Mouse (Mus musculus) thymus, postnatal 4 days (tissue): Measurements from ENCODE around the gene Ap1g1.
A peak's percentile ranks its signal among the peaks of the same experiment; 100 is the strongest.

Experiments used
- DNase-seq: peaks from one replicate; pipeline ENCODE4 v3.0.0; 2021

The Ap1g1 gene

GRCm38 (mm10) chr8:109790938-109791337 is 12.6 kb downstream of the Ap1g1 start:
- no peak for DNase-seq

- DNase-seq: no peak
Observed at GRCm38 (mm10) chr8:109795166-109795565, 16.8 kb downstream of the Ap1g1 start.

- no peak for DNase-seq
Observed at GRCm38 (mm10) chr8:109798721-109799120, 20.4 kb downstream of the Ap1g1 start.

GRCm38 (mm10) chr8:109799245-109799644 is 20.9 kb downstream of the Ap1g1 start:
- no peak for DNase-seq

DNA sequence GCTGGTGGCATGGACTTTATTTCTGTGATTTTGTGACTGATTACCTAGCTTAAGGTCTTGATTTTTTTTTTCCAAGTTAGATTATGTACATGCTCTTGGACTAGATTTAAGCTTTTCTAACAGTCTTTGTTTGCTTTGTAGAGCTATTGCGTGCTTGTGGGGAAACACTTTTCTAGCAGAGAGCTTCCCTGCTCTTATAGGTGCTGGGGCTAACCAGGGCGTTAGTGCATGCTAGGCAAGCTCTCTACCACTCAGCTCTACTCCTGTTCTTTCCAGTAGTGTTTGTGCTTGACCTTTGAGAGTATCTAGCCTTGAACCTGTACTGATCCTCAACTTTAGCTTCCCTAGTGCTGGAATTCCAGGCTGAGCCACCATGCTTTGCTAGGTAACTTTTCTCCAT is 22.0 kb downstream of the Ap1g1 start:
- DNase-seq: no peak

DNA sequence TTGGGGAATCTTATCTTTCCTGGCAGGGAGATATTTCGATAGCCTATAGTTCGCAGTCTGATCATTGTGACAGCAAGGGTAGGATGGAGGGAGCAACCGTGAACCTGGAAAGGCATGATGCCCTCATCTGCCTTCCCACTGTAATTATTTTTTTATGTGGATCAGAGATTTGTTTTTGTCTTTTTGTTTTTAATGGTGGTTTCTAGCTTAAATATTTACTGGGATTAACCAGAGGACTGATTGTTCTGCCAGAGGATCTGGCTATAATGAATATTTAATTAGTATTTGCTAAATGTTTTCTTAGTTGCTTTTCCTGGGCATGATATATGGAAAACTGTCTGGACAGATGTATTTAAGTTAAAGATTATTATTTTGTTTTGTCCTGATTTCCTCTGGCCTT is 24.9 kb downstream of the Ap1g1 start:
- DNase-seq: no peak

DNA sequence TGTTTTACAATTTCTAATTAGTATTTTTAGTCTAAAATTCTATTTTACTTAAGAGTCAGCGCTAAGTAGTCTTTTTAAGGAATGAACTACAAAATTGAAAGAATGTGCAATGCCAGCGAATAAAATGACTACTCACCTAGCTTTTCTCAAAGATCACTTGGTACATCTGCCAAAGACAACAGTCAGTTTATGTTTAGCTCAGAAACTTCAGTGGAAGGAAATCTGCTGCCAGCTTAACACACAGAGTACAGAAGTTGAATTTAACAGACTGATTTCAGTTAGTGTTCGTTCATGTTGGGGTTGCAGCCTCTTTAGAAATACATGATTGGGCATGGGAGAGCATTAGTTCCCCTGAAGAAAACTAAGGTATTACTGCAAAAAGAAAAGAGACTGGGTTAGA is 25.4 kb downstream of the Ap1g1 start:
- no peak for DNase-seq

- DNase-seq: no peak
Observed at GRCm38 (mm10) chr8:109806522-109806921, 28.2 kb downstream of the Ap1g1 start.

- no peak for DNase-seq
Observed at GRCm38 (mm10) chr8:109807401-109808119, 29.2 kb downstream of the Ap1g1 start.

GRCm38 (mm10) chr8:109808120-109808447 is 29.7 kb downstream of the Ap1g1 start:
- no peak for DNase-seq

- DNase-seq: no peak
Observed at GRCm38 (mm10) chr8:109810434-109810833, 32.1 kb downstream of the Ap1g1 start.

DNA sequence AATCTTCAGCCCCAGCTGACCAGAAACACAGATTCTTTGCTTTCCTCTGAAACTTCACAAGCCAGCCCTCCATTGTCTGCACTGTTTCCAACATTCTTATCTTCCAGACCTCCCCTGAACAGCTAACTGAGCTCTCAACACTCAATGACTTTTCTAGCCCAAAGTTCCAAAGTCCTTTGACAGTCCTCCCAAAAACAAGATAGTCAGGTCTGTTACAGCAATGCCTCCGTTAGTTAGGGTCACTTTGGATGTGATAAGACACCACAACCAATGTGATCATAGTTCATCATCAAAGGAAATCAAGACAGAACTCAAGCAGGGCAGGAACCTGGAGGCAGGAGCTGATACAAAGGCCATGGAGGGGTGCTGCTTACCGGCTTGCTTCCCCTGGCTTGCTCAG is 36.9 kb downstream of the Ap1g1 start:
- no peak for DNase-seq

DNA sequence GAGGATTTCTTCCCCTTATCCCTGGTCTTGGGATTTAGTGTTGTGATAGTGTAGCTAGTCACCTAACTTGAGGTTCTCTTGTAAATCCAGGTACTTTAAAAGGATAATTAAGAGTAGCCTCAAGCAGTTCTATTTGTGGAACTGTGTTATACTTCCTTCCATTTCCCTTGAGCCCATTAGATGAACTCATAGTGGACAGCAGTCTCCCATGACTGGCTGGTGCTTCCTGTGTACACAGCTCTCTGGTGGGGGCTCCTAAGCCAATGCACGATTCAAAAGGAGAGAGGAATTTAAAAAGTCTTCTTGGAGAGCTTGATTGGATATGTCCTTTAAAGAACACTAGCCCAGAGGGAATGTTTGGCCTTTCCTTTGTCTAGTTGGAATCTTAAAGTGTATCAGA is 39.6 kb downstream of the Ap1g1 start:
- no peak for DNase-seq

- DNase-seq: no peak
Observed at GRCm38 (mm10) chr8:109823561-109823960, 45.2 kb downstream of the Ap1g1 start.

DNA sequence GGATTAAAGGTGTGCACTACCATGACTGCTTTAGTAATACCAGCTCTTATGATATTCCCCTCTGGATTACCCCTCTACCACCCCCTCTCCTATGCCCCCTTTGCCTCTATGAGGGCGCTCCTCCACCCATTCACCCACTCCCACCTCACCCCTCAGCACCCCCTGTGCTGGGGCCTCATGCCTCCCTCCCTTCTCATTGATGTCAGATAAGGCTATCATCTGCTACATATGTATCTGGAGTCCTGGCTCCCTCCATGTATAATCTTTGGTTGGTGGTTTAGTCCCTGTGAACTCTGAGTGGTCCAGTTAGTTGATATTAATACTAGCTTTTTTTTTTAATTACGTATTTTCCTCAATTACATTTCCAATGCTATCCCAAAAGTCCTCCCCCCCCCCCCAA is 61.5 kb downstream of the Ap1g1 start:
- no peak for DNase-seq

DNA sequence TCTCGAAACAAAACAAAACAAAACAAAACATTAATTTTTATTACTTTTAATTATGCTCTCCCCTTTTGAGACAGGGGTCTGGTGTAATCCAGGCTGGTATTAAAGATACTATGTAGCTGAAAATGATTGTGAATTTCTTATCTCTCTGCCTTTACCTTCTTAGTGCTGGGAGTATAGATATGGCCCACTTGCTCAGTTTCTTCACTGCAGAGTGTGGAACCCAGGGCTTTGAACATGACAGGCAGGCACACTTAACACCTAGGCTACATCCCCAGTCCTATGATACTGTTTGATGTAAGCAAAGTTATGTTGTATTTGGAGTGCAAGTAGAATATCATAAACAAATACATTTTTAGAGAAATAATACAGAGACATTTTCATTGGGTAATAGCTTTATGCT is 64.1 kb downstream of the Ap1g1 start:
- DNase-seq: no peak

DNA sequence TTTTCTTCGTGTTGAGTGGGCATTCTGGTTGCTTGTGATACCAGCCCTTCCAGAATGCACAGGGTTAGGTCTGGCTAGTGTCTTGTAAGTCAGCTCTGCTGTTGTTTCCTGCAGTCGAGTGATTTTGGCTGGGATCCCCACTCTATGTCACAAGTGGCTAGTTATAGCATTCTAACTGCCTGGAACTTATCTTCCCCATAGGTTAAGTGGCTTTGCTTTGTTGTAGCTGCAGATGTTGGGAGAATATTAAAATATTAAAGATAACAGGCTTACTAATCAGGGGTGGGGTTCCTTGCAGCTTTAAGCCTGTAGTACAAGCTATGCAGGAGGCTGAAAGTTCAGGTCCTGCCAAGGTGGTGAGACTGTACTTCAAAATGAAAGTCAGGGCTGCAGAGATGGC is 69.5 kb downstream of the Ap1g1 start:
- DNase-seq: no peak

DNA sequence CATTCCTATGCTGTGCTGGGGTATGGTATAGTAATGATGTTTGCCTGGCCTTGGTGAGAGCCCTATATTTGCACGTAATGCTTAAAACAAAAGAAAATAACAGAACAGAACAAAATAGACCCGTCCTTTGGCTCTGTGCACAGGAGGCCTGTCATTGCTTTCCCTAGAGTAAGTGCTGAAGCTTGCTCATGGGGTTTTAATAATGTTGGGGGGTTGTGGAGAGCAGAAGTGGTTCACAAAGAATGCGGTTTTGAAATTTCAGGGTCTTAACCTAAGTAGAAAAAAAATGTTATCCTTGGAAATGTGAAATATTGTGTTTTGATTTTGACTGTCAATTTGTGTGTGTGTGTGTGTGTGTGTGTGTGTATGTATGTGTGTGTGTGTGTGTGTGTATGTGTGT is 70.6 kb downstream of the Ap1g1 start:
- DNase-seq: no peak

GRCm38 (mm10) chr8:109853423-109853822 is 75.1 kb downstream of the Ap1g1 start:
- peak; percentile 69 for DNase-seq

DNA sequence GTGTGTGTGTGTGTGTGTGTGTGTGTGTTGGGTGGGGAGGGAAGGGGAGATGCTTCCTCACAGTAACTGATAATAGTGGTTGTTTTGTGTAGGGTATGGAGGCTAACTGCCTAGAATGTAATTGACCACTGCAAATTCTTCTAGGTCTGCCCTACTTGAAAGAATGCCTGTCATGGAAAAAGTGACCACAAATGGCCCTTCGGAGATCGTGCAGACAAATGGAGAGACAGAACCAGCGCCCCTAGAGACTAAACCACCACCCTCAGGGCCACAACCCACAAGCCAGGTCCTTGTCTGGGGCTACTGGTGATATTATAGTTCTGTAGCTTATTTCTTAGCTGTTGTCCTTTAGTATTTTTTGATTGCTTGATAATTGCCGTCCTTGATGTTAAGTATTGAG is 76.2 kb downstream of the Ap1g1 start:
- no peak for DNase-seq

DNA sequence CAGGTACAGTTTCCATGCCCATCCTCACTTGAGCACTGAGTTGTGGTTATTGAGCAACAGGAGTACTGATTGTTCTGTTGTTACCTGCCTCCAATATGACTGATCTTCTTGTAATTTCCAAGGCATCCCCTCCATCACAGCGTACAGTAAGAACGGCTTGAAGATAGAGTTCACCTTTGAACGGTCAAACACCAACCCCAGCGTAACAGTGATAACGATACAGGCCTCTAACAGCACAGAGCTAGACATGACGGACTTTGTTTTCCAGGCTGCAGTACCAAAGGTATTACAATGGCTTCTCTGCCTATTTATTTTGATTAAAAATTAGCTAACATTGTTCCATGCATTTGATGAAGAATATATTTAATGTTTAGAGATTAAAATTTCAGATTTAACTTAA is 77.1 kb downstream of the Ap1g1 start:
- no peak for DNase-seq

GRCm38 (mm10) chr8:109863398-109863797 is 85.0 kb downstream of the Ap1g1 start:
- peak; percentile 28 for DNase-seq

GRCm38 (mm10) chr8:109864798-109865197 is 86.4 kb downstream of the Ap1g1 start:
- no peak for DNase-seq

DNA sequence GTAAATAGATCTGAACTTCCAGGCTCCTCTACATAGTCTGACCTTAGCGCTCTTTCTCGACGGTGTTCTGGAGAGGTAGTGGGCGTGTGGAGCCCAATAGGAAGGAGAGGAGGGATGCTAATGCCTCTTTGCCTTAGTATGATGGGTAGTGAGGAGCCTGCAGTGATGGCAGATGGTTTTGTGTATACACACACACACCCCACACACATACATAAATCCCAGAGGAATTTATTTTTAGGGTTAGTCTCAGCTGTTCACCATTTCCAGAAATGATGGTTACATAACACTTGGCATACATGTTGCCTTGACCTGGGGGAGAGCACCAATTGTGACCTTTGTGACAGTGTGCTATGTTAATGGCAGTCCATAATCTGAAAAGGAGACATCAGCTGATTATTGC is 87.2 kb downstream of the Ap1g1 start:
- DNase-seq: no peak

DNA sequence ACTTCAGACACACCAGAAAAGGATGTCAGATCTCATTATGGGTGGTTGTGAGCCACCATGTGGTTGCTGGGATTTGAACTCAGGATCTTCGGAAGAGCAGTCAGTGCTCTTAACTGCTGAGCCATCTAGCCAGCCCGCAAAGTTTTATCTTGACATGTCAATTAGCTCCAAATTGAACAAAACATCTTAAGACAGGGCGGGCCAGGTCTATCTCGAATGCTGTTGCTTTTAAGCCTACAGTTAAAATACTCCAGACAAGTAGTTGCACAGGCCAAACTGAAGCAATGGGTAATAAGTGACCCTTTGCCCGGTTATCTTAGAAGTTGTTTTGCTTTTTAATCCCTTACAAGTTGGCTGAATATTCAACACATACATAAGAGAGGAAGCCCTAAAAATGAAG is 88.3 kb downstream of the Ap1g1 start:
- no peak for DNase-seq
